Mouse (Mus musculus): ENCODE data around the gene H2-Q1.
"Not testable (repeated sequence)": the region's sequence is repeated elsewhere in the genome, so short reads cannot be mapped to it uniquely, and the experiment has no call there.

Gene H2-Q1

DNA sequence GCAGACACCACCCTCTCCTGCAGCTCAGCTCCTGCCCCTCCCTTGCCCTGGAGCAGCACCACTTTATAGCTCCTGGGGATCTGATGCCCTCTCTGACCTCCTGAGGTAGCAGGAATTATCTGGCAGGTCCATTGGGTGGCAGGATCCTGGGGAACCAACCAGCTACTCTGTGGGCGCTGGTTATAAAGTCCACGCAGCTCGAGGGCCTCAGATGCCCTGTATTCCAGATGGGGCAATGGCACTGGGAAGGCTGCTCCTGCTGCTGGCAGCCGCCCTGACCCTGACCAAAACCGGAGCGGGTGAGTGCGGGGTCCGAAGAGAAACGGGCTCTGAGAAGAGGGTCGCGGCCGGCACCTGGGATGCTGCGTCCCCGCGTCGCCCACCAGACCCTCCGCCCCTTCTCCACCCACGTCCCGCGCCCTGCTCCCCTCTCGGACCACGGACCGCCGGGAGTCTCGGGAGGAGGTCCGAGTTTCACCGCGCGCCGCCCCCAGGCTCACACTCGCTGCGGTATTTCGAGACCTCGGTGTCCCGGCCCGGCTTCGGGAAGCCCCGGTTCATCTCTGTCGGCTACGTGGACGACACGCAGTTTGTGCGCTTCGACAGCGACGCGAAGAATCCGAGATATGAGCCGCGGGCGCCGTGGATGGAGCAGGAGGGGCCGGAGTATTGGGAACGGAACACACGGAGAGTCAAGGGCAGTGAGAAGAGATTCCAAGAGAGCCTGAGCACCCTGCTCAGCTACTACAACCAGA is at the start of gene H2-Q1:
TSS of gene H2-Q1 (plus strand) at position 79 of the 755 bp plus-strand sequence.
- no peak for DNase-seq

DNA sequence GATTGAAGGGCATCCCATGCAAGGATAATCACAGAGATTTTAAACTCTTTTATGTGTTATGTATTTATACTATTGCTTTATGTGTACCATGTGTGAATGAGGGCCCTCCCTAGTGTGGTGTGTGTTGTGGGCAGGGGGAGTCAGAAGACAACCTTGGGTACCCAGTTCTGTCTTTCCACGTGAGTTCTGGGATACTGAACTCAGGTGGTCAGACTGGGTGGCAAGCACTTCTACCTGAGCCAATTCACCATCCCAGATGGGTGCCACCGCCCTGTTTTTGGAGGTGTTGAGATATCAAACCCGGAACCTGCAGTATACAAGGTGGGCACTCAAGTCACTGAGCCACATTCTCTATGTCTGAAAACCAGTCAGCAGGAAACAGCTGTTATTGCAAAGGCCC is 48.0 kb upstream of the H2-Q1 start:
- DNase-seq: no peak

DNA sequence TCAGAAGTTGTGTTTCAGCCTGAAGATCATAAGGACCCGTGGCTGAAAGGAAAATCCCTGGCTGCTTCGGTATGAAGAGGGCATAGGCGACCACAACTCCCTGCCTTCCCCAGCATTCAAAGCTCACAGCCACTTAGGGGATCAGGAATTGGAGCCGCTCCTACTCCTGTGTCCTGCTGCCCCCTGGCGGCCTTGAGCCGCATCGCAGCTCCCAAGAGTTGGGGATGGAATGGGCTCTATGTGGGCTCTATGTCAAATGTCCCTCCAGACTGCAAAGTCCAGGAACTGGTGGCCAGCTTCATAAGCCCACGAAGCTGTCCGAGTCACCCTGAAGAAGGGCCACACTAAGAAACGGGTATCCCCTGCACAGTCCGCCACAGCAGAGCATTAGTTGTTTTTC is 45.4 kb upstream of the H2-Q1 start:
- peak; percentile 79 for DNase-seq

DNA sequence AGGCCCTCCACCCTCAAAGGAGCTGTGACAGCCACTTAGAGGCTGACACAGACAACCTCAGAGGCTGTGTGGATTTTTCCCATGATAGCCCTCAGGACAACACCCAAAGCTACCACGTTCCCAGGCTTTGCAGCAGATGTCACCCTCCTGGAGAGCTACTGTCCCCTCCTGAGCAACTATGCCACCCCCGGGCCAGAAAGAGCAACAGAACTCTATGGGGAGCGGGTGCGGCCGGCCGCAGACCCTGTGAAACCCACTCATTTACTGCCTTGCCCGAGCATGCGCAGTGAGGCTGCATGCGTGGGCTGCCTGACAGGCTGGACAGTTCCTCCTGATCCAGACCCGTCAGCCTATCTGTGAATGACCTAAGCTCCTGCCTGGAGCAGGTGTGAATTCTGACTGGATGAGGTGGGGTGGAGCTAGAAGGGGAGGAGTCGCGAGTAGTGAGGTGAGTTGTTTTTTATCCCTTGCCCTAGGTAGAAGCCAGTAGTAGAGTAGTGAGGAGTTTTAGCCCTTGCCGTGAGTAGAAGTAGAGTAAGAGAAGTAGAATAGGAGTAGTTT is 43.8 kb upstream of the H2-Q1 start:
- no peak for DNase-seq

DNA sequence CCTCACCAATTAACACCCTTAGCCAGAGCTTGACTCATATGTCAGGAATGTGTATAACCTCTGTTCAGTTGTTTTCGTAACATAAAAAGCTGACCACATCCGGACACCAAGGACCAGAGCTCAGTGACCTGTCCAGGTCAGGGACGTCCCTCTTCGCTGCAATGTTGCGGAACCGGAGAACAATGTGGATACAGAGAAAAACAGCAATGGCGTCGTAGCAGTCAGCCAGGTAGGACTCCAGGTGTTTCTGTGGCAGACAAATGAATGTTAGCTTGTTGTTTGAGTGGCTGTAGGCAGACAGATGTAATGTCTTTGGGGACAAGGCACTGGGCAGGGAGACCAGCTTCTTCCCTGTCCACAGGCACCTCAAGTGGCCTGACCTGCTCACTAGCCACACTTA is 42.2 kb upstream of the H2-Q1 start:
- DNase-seq: no peak

DNA sequence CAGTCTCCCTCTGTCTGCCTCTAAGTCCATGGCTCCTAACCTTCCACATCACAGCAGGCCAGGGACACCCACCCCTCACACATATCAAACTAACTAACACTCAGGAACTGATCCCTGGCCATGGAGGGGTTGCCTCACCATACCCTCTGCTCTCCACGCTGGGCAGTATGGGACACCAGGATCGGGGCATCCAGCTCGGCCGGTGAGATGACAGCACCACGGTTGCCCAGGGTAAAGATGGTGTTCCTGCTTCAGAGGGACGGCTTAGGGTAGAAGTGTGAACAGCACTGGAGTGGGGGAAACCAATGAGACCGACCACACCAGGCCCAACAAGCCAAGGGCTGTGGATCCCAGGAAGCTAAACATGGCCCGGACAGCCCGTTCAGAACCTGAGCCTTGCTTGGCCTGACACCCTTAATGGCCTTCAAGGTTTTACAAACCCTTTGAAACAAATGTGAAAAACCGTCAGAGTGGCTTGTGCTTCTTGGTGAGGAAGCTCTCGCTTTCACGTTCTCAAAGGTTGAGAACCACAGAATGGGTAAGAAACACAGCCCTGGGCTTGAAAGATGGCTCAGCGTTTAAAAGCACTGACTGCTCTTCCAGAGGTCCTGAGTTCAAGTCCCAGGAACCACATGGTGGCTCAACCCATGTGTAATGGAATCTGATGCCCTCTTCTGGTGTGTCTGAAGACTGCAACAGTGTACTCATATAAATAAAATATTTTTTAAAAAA is 41.1 kb upstream of the H2-Q1 start:
- DNase-seq: no peak

DNA sequence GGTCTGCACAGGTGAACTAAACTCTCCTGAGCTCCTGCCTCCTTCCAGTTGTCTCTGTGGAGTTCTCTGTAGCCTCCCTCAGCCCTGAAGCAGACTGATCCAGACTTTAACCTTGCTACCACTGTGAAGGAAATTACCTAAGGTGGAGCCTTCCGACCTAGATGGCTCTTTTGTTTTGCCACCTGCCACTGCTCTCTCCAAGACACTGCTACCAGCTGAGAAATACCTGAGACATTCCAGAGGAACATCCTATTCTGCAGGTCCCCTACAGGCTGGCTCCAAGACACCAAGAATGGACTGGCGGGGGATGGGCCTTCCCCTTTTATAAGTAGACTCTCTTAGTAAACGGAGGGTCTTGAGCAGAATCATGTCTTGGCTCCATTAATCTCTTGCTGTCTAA is 39.9 kb upstream of the H2-Q1 start:
- DNase-seq: no peak

DNA sequence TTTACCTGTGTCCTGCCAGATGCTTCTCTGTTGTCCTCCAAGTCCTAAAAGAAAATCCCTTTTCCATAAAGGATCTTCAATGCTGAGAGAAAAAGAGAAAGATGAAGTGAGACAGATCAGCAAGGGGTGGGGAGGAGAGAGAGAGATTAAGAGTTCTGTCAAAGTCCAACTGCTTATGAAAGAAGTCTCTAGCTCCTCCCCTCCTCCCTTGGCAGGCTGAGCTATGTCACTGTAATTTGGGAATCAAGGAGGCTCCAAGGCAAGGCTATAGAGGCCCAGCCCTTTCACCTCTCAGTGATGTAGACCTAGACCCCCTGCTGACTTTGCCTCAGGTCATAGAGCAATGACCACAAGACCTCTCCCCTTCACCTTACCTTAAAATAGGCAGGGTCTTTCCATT is 34.8 kb upstream of the H2-Q1 start:
- DNase-seq: no peak

DNA sequence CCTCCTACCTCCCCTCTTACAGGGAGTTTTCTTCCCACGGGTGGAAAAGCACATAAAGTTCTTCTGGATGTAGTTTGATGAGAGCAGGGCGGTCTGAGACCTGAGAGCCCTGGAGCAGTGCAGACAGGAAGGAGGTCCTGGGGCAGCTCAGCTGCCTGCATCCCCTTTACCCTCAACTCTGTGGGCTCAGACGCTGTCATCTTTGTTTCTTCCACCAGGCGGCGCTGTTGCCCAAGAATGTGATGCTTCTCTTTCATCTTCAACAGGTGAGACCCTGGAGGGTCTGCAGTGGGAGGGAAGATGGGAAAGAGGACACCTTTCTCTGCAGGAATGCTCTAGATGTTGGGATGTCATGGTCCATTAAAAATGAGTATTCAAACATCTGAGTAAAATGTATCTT is 24.4 kb upstream of the H2-Q1 start:
- not testable (repeated sequence) for DNase-seq

DNA sequence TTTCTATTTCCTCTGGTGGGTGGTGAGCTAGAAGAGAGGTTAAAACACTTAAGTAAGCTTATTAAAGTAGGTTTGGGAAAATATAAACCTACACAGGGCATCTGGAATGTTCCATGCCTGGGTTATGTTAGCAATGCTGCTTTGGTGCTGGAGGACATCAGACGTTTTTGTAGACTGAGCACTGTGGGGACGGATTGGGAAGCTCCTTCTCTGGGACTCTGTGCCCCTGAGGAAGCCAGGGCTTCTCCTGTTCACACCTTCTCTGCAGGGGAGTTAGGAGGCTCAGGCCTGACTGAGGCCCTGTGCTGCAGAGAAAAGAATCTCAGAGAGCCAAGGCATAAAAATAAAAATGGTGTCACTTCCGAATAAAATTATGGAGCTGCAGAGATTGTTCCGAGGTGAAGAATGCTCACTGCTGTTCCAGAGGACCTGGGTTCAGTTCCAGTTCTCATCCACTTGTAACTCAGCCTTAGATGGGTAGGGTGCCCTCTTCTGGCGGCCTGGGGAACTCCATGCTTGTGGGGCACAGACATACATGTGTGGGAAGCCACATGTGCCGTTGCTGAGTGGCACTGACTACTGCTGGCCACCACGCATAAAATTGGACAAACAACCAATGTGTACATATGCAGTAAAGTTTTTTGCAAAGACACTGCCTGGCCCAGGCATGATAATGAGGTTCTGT is 19.8 kb upstream of the H2-Q1 start:
- not testable (repeated sequence) for DNase-seq

DNA sequence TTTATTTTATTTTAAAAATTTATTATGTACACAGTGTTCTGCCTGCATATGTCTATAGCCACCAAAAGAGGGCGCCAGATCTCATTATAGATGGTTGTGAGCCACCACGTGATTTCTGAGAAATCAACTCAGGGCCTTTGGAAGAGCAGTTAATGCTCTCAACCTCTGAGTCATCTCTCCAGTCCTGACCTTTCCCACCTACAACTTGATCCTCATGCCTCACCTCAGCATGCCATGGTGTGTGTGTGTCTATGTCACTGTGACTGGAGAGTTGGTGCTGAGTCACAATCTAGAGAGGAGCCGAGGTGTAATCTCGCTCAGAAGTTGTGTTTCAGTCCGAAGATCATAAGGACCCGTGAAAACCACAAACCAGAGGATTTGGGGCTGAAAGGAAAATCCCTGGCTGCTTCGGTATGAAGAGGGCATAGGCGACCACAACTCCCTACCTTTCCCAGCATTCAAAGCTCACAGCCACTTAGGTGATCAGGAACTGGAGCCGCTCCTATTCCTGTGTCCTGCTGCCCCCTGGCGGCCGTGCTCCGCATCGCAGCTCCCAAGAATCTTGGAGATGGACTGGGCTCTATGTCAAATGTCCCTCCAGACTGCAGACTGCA is 18.5 kb upstream of the H2-Q1 start:
- DNase-seq: peak; percentile 77

DNA sequence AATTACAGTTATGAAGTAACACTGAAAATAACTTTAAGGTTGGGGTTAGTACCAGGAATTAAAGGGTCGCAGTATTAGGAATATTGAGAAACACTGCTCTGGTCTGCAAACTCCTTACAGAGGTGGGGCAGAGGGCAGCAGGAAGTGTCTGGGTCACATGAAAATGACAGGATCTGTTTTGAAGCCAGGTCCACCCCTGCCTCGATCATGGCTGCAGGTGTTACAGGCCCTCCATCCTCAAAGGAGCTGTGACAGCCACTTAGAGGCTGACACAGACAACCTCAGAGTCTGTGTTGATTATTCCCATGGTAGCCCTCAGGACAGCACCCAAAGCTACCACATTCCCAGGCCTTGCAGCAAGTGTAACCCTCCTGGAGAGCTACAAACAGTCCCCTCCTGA is 16.9 kb upstream of the H2-Q1 start:
- no peak for DNase-seq

DNA sequence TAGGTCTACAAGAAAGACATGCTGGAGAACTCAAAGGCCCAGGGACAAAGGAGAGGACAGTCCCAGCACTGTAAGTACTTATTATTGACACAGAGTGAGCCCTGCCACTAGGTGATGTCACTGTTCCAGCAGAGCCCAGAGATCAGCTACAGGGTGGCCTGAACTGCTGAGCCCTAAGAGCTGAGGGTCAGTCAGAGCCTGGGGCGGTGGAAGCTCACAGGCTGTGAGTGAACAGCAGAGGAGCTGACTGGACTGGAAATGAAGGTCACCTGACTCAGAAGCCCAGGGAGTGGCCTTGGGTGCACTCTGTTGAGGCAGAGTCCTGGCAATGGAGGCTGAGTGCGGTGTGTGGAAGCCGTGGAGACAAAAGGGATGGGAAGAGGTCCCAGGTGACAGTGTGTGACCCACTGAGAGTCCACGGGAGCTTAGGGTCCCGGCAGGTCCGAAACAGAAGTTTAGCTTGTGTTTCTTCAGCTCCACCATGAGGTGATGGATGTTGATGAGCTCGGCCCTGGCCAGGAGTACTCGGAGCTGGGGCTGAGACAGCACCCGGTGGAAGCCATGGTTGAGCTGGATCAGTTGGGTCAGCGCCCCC is 16.4 kb upstream of the H2-Q1 start:
- no peak for DNase-seq

DNA sequence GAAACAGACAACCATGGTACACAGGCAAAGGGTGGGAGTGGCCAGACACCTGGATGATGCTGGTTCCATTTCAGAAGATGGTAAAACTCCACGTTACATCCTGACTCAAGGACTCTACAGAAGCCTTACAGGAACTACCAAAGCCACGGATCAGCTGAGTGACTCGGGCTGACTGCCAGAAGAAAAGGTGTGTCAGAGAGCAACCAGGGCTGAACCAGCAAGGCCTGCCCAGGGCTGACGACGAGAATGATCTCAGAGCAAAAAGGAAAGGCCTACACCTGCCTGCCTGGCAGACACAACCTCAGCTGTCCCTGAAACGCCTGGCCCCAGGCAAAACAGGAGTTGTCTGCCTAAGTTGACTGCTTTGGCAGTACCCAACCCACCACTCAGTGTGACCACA is 15.7 kb upstream of the H2-Q1 start:
- DNase-seq: no peak

DNA sequence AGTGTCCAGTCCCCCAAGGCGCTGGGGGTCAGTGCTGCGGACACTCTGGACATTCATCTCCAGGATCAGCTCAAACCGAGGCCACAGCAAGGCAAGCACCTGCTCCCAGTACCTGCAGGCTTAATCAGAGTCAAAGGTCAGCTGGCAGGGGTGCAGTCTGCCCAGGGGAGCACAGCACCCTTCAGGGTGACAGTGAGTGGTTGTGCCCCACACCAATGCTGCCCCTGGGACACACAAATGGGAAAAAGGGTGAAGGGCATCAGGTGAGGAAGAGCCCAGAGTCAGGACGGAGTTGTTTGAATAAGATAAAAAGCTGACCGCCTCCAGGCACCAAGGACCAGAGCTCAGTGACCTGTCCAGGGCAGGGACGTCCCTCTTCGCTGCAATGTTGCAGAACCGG is 15.3 kb upstream of the H2-Q1 start:
- DNase-seq: not testable (repeated sequence)

DNA sequence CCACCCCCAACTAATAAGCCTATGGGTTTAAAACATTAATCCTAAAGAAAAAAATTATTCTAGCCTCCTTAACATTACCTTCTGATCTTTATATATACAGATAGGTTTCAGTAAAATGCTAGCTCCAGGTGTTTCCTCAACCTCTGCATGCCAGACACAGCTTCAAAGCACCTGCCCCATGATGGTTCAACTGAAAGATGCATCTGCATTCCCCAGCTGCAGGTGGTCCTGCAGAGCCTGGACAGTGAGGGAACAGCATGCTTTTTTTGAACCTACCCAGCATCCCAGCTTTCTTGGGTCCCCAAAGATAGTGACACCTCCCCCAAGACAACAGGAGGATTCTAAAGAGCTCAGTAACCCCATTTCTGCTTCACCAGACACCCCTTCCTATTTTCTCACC is 1.5 kb upstream of the H2-Q1 start:
- no peak for DNase-seq

DNA sequence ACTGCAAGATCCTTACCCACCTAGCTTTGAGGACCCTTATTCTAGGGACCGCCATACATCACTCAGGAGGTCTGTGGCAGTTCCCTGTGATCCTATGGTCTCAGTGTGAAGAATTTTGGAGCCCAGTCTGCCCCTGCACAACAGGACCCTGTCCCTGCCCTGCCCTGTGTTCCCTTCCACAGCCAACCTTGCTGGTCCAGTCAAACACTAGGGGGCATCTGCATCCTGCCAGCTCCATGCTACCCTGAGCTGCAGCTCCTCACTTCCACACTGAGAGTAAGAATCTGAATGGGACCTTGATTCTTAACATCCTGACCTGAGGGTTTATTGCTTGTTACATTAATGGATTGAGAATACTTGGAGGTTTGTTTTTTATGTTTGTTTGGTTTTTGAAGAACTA is 4.9 kb downstream of the H2-Q1 start:
- DNase-seq: not testable (repeated sequence)

DNA sequence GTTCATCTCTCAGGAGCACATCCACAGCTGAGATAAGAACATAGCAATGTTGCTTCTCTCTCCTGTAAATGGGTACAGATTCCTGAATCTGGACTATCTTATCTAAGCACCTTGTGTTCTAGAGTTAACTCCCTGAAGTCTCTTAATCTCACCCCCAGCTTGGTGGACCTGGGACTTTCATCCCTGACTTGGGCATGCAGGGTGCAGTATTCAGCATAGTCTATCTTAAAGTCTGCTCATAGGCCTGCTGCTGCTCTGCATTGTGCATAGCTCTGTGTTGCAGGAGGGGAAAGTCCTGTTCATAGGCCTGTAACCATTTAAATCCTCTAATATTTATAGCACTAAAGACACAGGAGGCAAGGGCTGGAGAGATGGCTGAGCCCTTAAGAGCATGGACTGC is 5.8 kb downstream of the H2-Q1 start:
- DNase-seq: not testable (repeated sequence)

DNA sequence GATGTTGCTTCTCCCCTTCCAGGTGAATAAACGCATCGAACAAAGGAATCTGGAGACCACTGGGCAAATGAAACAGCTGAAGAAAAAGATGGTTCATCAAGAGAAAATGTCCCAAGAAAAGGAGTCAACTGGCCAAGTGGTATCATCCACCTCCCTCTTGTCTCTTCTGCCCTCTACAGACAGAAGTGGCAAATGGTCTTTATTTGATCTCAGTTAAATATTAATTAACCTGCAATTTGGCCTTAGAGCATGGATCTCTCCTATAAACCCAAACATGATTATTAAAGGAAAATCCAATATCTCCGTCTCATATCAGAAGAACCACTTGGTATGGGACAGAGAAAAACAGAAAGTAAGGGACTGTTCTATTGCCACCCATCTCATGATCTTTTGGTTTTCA is 9.5 kb downstream of the H2-Q1 start:
- DNase-seq: not testable (repeated sequence)

DNA sequence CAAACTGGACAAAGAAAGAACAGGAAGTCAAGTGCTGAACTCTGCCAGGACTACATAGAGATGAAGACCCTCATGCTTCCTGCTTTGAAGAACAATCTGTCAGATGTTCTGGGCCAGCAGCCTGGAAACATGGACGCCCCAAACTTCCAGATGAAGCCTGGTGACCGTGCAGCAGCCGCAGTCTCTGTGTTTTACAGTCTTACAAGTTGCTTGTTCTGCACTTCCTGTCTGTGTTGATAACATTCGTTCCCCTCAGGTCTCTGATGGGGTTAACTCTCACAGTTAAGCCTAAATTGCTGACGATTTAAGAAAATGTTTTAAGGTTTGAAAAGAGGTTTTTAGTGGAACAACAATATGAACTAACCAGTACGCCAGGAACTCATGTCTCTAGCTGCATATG is 11.3 kb downstream of the H2-Q1 start:
- DNase-seq: not testable (repeated sequence)

DNA sequence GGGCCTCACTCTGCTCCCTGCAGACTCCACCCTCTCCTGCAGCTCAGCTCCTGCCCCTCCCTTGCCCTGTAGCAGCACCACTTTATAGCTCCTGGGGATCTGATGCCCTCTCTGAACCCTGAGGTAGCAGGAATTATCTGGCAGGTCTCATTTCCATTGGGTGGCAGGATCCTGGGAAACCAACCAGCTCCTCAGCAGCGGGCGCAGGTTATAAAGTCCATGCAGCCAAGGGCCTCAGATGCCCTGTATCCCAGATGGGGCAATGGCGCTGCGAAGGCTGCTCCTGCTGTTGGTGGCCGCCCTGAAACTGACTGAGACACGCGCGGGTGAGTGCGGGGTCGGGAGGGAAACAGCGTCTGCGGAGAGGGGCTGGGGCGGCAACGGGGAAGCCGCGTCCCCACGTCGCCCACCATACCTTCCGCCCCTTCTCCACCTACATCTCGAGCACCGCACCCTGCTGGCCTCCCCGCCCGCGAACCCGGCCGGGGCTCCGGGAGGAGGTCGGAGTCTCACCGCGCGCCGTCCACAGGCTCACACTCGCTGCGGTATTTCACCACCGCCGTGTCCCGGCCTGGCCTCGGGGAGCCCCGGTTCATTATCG is 22.0 kb downstream of the H2-Q1 start, which contains the start of gene H2-Q2:
TSS of gene H2-Q2 (plus strand) at position 172 of the 601 bp plus-strand sequence.
- no peak for DNase-seq
